Mouse (Mus musculus) hindbrain, postnatal 0 days (tissue): ENCODE data around the gene Thy1. TPM values are rescaled to one million over a fixed set of nuclear protein-coding genes. Genes with fewer than 3 reads are reported as not detected.

Source experiments
- ATAC-seq: fragments of 200-750 bp; cut with Nextera tagmentation; 2 replicates; pipeline ENCODE4 v1.8.0; 2017; ENCODE audit warnings: mild to moderate bottlenecking, moderate TSS enrichment, moderate library complexity
- DNase-seq: peaks from one replicate; pipeline ENCODE4 v3.0.0-alpha.2; 2015; ENCODE audit warnings: low spot score
- H3K27ac ChIP-seq: fragments of 300-500 bp; sonication (generic); 2 replicates; pipeline ENCODE4 v1.5.1; 2014; ENCODE audit warnings: mild to moderate bottlenecking
- H3K27me3 ChIP-seq: fragments of 300-500 bp; sonication (generic); 2 replicates; pipeline ENCODE4 v1.6.1; 2014; ENCODE audit warnings: low read length, mixed read lengths; ENCODE audit not compliant: insufficient read depth
- H3K36me3 ChIP-seq: fragments of 300-500 bp; sonication (generic); 2 replicates; pipeline ENCODE4 v1.6.1; 2014; ENCODE audit warnings: low read length, mixed read lengths; ENCODE audit not compliant: insufficient read depth
- H3K4me1 ChIP-seq: fragments of 300-500 bp; sonication (generic); 2 replicates; pipeline ENCODE4 v1.6.1; 2014; ENCODE audit warnings: antibody characterized with exemption, low read length, mixed read lengths; ENCODE audit not compliant: insufficient read depth
- H3K4me2 ChIP-seq: fragments of 300-500 bp; sonication (generic); 2 replicates; pipeline ENCODE4 v1.6.1; 2014; ENCODE audit warnings: low read depth, mild to moderate bottlenecking, low read length, moderate library complexity, mixed read lengths
- H3K4me3 ChIP-seq: fragments of 300-500 bp; sonication (generic); 2 replicates; pipeline ENCODE4 v1.5.1; 2014; ENCODE audit warnings: low read length
- H3K9ac ChIP-seq: fragments of 300-500 bp; sonication (generic); replicated peaks from 2 replicates; pipeline ENCODE4 v1.6.1; 2014; ENCODE audit warnings: mild to moderate bottlenecking, low read length, moderate library complexity, mixed read lengths
- H3K9me3 ChIP-seq: fragments of 300-500 bp; sonication (generic); 2 replicates; pipeline ENCODE4 v1.6.1; 2016; ENCODE audit warnings: low read length, mixed read lengths
- CTCF ChIP-seq: IDR thresholded peaks from 2 replicates; pipeline ENCODE4 v1.5.1; 2016; ENCODE audit warnings: antibody characterized with exemption, control low read depth, low read depth
- WGBS: fragments of 180-500 bp; shearing (Covaris S2); extraction: QIAGEN DNeasy Blood & Tissue Kit; methylation state at CpG from one replicate; pipeline ENCODE4 v1.1.7; 2014; 5-methylcytosine and 5-hydroxymethylcytosine counted together
- polyA plus RNA-seq: library from polyadenylated mRNA; unstranded; fragments of >200 nt; fragmentation: Nextera tagmentation; extraction: Ambion mirVana; gene quantifications from 2 replicates; pipeline ENCODE4 v1.2.1, GENCODE M21; 2015
- total RNA-seq: library from RNA; depleted of rRNA; stranded (reverse); fragments of >200 nt; gene quantifications from 2 replicates; pipeline ENCODE4 v1.2.3, GENCODE M21; 2014

Gene Thy1
- total and polyA plus RNA-seq, 2 experiments from 2014 or later: 51.1 to 138 TPM

DNA sequence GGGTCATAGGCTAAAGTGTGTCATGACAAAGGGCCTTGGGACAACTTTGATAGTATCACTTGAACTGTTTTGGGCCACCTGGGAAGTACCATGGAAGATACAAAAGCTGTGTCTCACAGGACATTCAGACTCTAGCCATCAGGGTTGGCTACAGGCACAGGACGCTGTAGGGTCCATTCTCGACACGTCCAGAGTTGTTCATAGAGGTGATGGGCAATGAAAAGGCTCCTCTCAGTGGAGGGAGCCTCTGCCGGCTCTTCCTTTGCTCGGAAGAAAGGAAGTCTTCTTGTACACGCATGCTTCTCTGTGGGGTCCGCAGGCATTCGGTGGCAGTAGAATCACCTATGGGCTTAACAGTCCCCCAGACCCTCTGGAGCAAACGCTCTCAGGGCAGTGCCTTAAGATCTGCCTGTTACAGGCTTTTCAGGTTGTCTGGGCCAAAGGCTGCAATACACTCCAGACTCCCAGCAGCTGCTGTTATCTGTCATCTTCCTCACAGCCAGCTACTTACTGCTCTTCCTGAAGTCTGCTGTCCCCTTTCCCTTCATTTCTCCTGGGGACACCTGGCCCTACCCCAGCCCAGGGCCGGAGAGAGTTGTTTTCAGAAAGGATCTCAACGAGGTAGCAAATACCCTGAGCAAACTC is 34.2 kb downstream of the Thy1 start:
- Histone ChIP-seq H3K4me2 (0 out of 2 replicates have a peak overlapping the region, but pooled peaks have one; percentile 21), H3K4me3 (no peak overlapping the region), H3K27me3 (peaks cover 2% of the 10 kb centered on the region; the same call in 1 of the 2 replicates), H3K4me1 (no peaks in the 10 kb centered on the region; the same call in 1 of the 2 replicates), H3K9ac (no peak overlapping the region), H3K9me3 (no peaks in the 10 kb centered on the region), H3K36me3 (no peaks in the 10 kb centered on the region), H3K27ac (no peak overlapping the region)
- 85% methylated on average over 11 of the region's 11 CpGs for WGBS
- ATAC-seq: no peak
- TF ChIP-seq CTCF: no peak
- no peak for DNase-seq

DNA sequence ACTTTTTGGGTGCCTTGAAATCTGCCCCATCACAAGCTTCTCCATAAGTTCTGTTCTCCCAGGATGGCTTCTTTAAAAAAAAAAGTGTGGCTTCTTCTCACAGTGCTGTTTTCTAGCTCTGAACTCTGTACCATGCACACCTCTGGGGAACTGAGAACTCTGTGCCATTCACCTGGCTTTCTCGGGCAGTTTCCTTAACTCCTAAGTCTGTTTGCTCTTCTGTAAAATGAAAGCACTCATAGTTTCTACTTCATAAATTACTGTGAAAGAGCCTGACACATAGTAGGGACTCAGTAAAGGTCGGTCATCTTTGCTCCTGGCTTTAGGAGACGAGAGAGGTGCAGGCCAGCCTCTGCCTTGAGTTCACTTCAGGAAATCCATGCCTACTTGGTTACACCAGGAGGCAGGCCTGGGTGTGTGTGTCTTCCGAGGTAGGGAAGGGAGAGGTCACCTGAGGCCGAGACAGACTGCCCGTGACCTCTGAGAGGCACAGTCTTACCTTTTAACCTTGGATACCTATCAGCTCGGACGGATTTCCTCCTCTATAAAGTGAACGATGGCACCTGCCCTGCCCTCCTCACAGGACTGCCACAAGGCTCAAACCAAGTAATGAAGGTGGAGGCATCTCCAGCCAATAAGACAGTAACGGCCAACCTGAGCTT is 35.1 kb downstream of the Thy1 start:
- H3K4me3 ChIP-seq: no peak overlapping the region
- H3K9ac ChIP-seq: no peak overlapping the region
- WGBS: 86% methylated on average over 10 of the region's 10 CpGs

DNA sequence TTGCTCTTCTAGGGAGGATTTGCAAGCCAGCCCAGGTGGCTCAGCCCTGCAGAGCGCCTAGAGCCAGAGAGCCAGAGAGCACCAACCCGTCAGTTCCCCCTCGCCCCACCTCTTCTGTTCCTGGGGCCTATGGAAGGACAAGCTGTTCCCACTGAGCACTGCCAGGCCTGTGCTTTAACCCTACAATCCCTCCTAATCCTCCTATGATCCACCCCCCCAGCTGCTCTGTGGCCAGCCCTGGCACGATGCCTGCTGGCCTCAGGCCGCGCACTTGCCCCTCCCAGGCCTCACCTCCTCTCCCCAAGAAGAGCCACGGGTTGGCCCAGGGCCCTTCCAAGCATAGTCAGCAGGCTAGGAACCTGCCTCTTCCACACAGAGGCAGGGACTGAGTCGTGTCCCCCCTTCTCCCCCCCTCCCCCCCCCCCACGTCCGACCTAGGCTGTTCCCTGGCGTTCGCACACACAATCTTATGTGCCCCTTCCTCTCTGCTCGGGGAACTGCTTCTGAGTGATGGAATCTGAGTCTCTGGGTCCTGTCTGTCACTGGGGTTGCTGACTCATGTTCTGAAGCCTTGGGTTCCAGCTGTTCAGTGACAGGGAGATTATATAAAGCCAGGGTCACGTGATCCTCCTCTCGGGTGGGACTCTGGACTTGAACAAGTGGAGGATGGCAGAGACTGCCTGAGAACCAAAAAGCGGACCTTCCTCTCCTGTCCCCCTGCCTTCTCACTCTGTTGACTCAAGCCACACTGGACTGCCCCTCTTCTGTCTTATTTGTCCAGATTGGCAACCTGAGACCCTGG is 36.0 kb downstream of the Thy1 start:
- 31% methylated on average over 15 of the region's 16 CpGs for WGBS
- H3K4me2 ChIP-seq: no peak overlapping the region; the same call in 1 of the 2 replicates

More for the DNA sequence above, 35.1 kb downstream of the Thy1 start:
- peak overlapping the region; percentile 46; the same call in 1 of the 2 replicates for H3K27ac ChIP-seq
- H3K4me2 ChIP-seq: no peak overlapping the region
- no peaks in the 10 kb centered on the region for H3K36me3 ChIP-seq
- DNase-seq: no peak
- ATAC-seq: no peak
- TF ChIP-seq CTCF: no peak
- peaks cover 7% of the 10 kb centered on the region; the same call in 1 of the 2 replicates for H3K27me3 ChIP-seq
- H3K9me3 ChIP-seq: no peaks in the 10 kb centered on the region
- no peaks in the 10 kb centered on the region; the same call in 1 of the 2 replicates for H3K4me1 ChIP-seq

DNA sequence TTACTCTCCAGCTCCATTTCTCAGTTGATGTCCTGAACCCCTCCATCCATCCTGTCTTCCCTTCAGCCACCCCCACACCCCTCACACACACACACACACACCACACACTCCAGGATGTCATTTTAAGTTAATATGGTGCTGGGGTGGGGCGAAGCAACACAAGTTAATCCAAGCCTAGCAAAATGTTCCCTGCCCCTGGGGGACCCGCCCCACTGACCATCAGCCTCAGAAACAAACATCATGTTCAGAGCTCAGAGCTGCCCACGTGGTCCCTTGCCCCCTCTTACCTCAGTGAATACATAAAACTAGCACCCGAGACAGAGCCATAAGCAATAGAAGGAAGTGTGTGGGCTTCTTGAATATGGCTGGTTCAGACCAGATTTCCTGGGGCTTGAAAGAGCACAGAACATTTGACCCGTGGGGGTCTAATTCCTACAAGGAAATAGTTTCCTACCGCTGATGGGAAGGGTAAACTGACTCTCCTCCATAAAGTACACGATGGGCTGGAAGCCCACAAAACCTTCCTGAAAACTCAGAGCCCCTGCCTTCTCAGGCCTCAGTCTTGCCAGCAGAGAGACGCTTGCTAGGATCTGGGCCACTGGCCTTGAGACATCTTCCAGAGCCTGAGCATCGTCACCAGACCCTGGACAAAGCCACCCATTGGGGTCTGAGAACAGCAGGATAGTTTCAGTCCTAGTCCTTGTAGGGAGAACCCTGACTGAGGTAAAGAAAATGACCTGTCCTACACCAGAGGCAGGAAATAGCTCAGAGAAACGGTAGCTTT is 37.0 kb downstream of the Thy1 start:
- 79% methylated on average over 10 of the region's 10 CpGs for WGBS

More for the DNA sequence above, 36.0 kb downstream of the Thy1 start:
- no peak overlapping the region for H3K9ac ChIP-seq
- peak overlapping the region; percentile 46; the same call in 1 of the 2 replicates for H3K27ac ChIP-seq
- no peak for TF ChIP-seq CTCF
- no peaks in the 10 kb centered on the region for H3K9me3 ChIP-seq
- DNase-seq: peak; percentile 85
- no peaks in the 10 kb centered on the region for H3K36me3 ChIP-seq
- ATAC-seq: peak; percentile 91
- H3K27me3 ChIP-seq: peaks cover 7% of the 10 kb centered on the region; the same call in 1 of the 2 replicates
- H3K4me1 ChIP-seq: peaks cover 4% of the 10 kb centered on the region; the same call in 1 of the 2 replicates
- no peak overlapping the region for H3K4me3 ChIP-seq

DNA sequence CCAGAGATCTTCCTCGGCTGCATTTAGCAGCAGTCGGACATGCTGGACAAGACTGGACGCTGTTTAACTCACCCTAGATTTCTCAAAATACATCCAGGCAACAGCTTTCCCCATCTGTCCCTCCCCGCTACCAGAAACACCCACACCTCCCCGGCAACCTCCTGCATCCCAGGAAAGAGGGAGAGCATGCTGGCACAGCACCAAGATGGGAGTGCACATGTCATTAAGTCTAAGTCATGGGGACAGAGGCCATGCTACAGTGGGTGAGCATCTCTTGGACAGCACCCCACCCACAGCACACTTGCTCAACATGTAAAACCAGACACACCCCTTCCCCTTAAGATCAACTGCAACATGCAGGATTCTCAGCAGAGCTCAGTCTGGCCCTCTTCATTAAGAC is 37.8 kb downstream of the Thy1 start:
- DNase-seq (no peak), ATAC-seq (no peak)
- no peak overlapping the region for H3K9ac ChIP-seq
- peaks cover 14% of the 10 kb centered on the region for H3K4me1 ChIP-seq
- no peak overlapping the region for H3K27ac ChIP-seq
- 62% methylated on average over 5 of the region's 5 CpGs for WGBS
- no peaks in the 10 kb centered on the region for H3K36me3 ChIP-seq
- no peaks in the 10 kb centered on the region for H3K9me3 ChIP-seq
- H3K27me3 ChIP-seq: peaks cover 7% of the 10 kb centered on the region; the same call in 1 of the 2 replicates
- no peak for TF ChIP-seq CTCF
- no peak overlapping the region for H3K4me2 ChIP-seq
- H3K4me3 ChIP-seq: no peak overlapping the region

More for the DNA sequence above, 37.0 kb downstream of the Thy1 start:
- ATAC-seq: no peak
- no peak overlapping the region for H3K9ac ChIP-seq
- no peaks in the 10 kb centered on the region for H3K9me3 ChIP-seq
- DNase-seq: no peak
- no peak for TF ChIP-seq CTCF
- peaks cover 7% of the 10 kb centered on the region; the same call in 1 of the 2 replicates for H3K27me3 ChIP-seq
- H3K4me3 ChIP-seq: no peak overlapping the region
- no peak overlapping the region for H3K27ac ChIP-seq
- H3K4me2 ChIP-seq: no peak overlapping the region
- H3K36me3 ChIP-seq: no peaks in the 10 kb centered on the region
- H3K4me1 ChIP-seq: peaks cover 12% of the 10 kb centered on the region; the same call in 1 of the 2 replicates

DNA sequence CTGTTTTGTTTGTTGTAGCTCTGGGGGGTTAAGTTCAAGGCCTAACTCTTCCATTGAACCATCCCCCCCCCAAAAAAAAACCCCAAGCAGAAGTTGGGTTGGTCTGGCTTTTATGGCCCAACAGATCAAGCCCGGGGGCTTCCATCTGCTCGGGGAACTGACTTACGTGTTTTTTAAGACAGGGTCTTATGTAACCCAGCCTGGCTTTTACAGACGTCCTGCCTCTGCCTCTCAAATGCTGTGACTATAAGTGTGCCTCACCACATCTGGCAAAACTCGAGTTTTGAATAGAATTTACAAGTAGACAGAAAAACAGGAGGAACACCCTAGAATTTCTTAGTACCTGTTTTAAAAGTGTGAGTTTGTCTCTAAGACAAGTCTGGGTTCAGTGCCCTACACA is 38.4 kb downstream of the Thy1 start:
- no peak for DNase-seq
- no peak overlapping the region for H3K4me3 ChIP-seq
- WGBS: 78% methylated on average over 5 of the region's 5 CpGs
- H3K9me3 ChIP-seq: no peaks in the 10 kb centered on the region
- ATAC-seq: no peak
- no peaks in the 10 kb centered on the region for H3K36me3 ChIP-seq
- peaks cover 14% of the 10 kb centered on the region for H3K4me1 ChIP-seq
- no peak overlapping the region for H3K4me2 ChIP-seq
- no peak overlapping the region for H3K27ac ChIP-seq
- H3K27me3 ChIP-seq: peaks cover 7% of the 10 kb centered on the region; the same call in 1 of the 2 replicates
- TF ChIP-seq CTCF: no peak
- H3K9ac ChIP-seq: no peak overlapping the region
